Mouse (Mus musculus) heart, adult 2 months (tissue): Measurements from ENCODE around the gene Gm49318. TPM values are rescaled to one million over a fixed set of nuclear protein-coding genes. Genes with fewer than 3 reads are reported as not detected.
"Not testable (repeated sequence)": the region's sequence is repeated elsewhere in the genome, so short reads cannot be mapped to it uniquely, and the experiment has no call there.

ENCODE experiments used
- DNase-seq, 2 experiments: peaks; one replicate each; pipeline ENCODE4 v3.0.0; 2021
- H3K27ac ChIP-seq: fragments of 200-600 bp; 2 replicates; pipeline ENCODE4 v1.8.1; 2022
- H3K27me3 ChIP-seq: fragments of 200-500 bp; 2 replicates; pipeline ENCODE4 v1.6.1; 2012; ENCODE audit warnings: mild to moderate bottlenecking, low read length, inconsistent platforms, mixed read lengths; ENCODE audit not compliant: control insufficient read depth, insufficient read depth
- H3K36me3 ChIP-seq: fragments of 200-500 bp; 2 replicates; pipeline ENCODE4 v1.6.1; 2012; ENCODE audit warnings: low read length, inconsistent platforms; ENCODE audit not compliant: control insufficient read depth, insufficient read depth
- H3K4me1 ChIP-seq: fragments of 200-500 bp; 2 replicates; pipeline ENCODE4 v1.6.1; 2011; ENCODE audit warnings: low read length; ENCODE audit not compliant: control insufficient read depth, insufficient read depth
- H3K4me3 ChIP-seq: fragments of 200-600 bp; 2 replicates; pipeline ENCODE4 v1.8.1; 2022
- H3K79me2 ChIP-seq: fragments of 200-500 bp; replicated peaks from 2 replicates; pipeline ENCODE4 v1.6.1; 2012; ENCODE audit warnings: mild to moderate bottlenecking, inconsistent platforms, low read length, moderate library complexity, mixed read lengths; ENCODE audit not compliant: control insufficient read depth, insufficient read depth
- H3K9ac ChIP-seq: fragments of 200-500 bp; 2 replicates; pipeline ENCODE4 v1.6.1; 2012; ENCODE audit warnings: low read depth, mild to moderate bottlenecking, control low read depth, inconsistent platforms, low read length, mixed read lengths
- CTCF ChIP-seq: fragments of 200-600 bp; IDR thresholded peaks from 2 replicates; pipeline ENCODE4 v1.8.1; 2022; ENCODE audit warnings: antibody characterized with exemption, mild to moderate bottlenecking, moderate library complexity
- EP300 ChIP-seq: fragments of 200-500 bp; IDR thresholded peaks from 2 replicates; pipeline ENCODE4 v1.6.1; 2011; ENCODE audit warnings: low read depth, low read length, control low read depth; ENCODE audit not compliant: insufficient read depth
- POLR2A ChIP-seq: fragments of 200-500 bp; IDR thresholded peaks from 2 replicates; pipeline ENCODE4 v1.6.1; 2011; ENCODE audit warnings: mild to moderate bottlenecking, low read depth, low read length, control low read depth; ENCODE audit not compliant: insufficient read depth
- WGBS: fragments of 180-500 bp; shearing (Covaris S2); methylation state at CpG from one replicate; pipeline ENCODE4 v1.1.7; 2018; 5-methylcytosine and 5-hydroxymethylcytosine counted together
- intact Hi-C: fragments of 180-260 bp; cut with DNase I; formaldehyde crosslinking; loops from one replicate; pipeline ENCODE4 v1.15.1; 2025
- polyA plus RNA-seq: library from polyadenylated mRNA; depleted of rRNA; stranded (reverse); fragments of >200 nt; gene quantifications from 2 replicates; pipeline ENCODE4 v1.2.3, GENCODE M21; 2012
- total RNA-seq, 2 experiments: library from RNA; stranded (reverse); gene quantifications; 2 replicates each; pipeline ENCODE4 v1.2.3; 2021

Gene Gm49318
- total and polyA plus RNA-seq, 3 experiments, result 0.52 TPM; not detected in 2

DNA sequence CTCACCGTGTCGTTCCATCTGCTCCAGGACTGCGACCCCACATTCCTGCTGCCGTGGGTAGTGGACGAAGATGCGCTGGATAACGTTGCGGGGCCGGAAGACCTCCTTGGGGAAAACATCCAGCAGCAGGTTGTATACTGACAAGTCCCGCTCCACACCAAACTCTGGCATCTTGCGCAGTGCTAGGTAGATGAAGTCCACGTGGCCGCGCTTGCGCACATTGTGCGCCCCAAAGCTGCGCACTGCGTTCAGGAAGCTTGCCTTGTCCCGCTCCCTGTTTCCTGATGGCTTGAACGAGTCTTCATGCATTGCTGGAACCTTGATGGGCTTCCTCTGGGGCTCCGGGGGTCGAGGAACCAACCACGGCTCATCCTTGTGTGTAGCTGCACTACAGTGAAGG, 5.2 kb upstream of the Gm49318 start:
- Histone ChIP-seq H3K79me2 (no peaks in the 10 kb centered on the region), H3K4me1 (peaks cover 2% of the 10 kb centered on the region; the same call in 1 of the 2 replicates), H3K9ac (no peak overlapping the region), H3K27me3 (no peaks in the 10 kb centered on the region), H3K27ac (no peak overlapping the region), H3K36me3 (no peaks in the 10 kb centered on the region), H3K4me3 (no peak overlapping the region)
- intact Hi-C loops, result loop anchor here (10.0 kb wide), 1 partner anchor 149 kb away; the partner anchor contains the start of gene Zfp809
- WGBS, result 93% methylated on average over 23 of the region's 23 CpGs
- DNase-seq, result no peak
- no peak for TF ChIP-seq CTCF
- TF ChIP-seq EP300, result no peak
- no peak for TF ChIP-seq POLR2A

DNA sequence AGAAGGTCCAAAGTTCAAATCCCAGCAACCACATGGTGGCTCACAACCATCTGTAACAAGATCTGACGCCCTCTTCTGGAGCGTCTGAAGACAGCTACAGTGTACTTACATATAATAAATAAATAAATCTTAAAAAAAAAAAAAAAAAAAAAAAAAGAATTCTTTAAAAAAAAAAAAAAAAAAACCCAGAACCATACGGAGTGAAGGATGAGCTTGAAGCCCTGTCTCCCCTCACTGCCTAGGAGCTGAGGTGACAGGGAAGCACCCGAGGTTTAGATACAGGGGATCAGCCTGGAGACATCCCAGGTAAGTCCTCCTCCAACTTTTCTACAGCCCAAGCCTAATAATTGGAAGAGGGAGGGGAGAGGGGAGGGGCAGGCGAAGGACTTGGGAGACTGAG, 4.7 kb upstream of the Gm49318 start:
- not testable (repeated sequence) for DNase-seq, H3K79me2 ChIP-seq, H3K27me3 ChIP-seq, H3K9ac ChIP-seq, H3K4me3 ChIP-seq, H3K4me1 ChIP-seq, H3K36me3 ChIP-seq, H3K27ac ChIP-seq
- intact Hi-C loops, result loop anchor here (10.0 kb wide), 1 partner anchor 149 kb away; the partner anchor contains the start of gene Zfp809
- 72% methylated on average over 5 of the region's 5 CpGs for WGBS

DNA sequence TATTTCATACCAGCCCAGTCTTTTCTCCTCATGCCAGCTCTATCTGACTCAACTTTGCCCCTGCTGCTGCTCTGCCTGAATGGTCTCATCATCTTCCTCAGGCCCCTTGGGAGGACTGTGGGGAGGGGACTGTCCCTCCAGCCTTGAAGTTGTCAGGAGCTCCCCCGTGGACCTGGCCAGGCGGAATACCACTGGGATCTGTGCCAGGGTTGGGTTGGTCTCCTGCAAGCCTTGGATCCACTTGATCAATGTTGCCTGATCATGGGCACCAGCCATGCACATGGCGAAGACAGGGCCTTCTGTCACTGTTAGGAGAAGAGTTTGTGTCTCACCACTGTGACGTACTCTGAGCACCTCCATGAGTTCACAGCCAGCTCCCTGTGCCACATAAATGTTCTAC, 1.2 kb upstream of the Gm49318 start:
- Histone ChIP-seq H3K9ac (no peak overlapping the region), H3K4me1 (peaks cover 3% of the 10 kb centered on the region), H3K27ac (no peak overlapping the region), H3K36me3 (no peaks in the 10 kb centered on the region), H3K4me3 (no peak overlapping the region), H3K79me2 (no peaks in the 10 kb centered on the region), H3K27me3 (no peaks in the 10 kb centered on the region)
- intact Hi-C loops, result loop anchor here (5.0 to 10.0 kb wide), 2 partner anchors 70 to 153 kb away; partner anchors contain the start of genes Ccdc151, Prkcsh and Zfp809
- DNase-seq, result no peak
- 80% methylated on average over 4 of the region's 4 CpGs for WGBS
- TF ChIP-seq CTCF, result no peak
- TF ChIP-seq POLR2A, result no peak
- TF ChIP-seq EP300, result no peak

DNA sequence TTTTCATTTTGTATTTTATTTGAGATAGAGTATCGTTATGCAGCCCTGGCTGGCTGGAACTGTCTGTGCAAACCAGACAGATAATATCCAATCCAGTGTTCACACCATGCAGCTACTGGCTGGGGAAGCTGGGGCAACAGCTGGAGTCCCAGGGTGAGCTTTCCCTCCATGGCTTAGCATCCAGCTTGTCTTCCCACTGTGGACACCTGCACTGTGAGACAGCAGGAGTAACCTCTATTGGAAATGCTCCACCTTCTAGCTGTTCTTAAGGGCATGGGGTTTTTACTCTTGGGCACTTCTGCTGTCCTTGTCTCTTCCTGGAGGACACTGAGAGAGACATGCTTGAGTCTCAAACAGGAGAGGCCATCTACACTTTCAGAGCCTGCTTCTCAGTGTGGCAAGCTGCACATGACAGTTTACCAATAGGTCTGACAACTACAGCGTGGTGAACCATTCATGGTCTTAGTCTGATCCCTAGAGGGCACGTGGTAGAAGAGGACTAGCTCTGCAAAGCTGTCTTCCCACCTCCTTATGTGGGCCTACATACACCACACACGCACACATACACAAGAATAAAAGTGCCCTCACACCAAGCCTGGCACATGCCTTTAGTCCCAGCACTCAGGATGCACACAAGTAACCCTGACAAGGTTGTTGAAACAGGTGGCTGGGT, 1.0 kb downstream of the Gm49318 start:
- no peak for DNase-seq
- H3K36me3 ChIP-seq, result no peaks in the 10 kb centered on the region
- H3K4me3 ChIP-seq, result peak overlapping the region; percentile 94
- TF ChIP-seq CTCF, result no peak
- no peak for TF ChIP-seq EP300
- no peak for TF ChIP-seq POLR2A
- H3K79me2 ChIP-seq, result no peaks in the 10 kb centered on the region
- 52% methylated on average over 4 of the region's 4 CpGs for WGBS
- peaks cover 3% of the 10 kb centered on the region for H3K4me1 ChIP-seq
- intact Hi-C loops, result loop anchor here (2.0 to 10.0 kb wide), 6 partner anchors 15 to 345 kb away; partner anchors contain the start of genes 9530077C05Rik, Ccdc151, Ecsit and Elof1
- H3K9ac ChIP-seq, result no peak overlapping the region
- H3K27me3 ChIP-seq, result no peaks in the 10 kb centered on the region
- peak overlapping the region; percentile 97; the same call in 1 of the 2 replicates for H3K27ac ChIP-seq

DNA sequence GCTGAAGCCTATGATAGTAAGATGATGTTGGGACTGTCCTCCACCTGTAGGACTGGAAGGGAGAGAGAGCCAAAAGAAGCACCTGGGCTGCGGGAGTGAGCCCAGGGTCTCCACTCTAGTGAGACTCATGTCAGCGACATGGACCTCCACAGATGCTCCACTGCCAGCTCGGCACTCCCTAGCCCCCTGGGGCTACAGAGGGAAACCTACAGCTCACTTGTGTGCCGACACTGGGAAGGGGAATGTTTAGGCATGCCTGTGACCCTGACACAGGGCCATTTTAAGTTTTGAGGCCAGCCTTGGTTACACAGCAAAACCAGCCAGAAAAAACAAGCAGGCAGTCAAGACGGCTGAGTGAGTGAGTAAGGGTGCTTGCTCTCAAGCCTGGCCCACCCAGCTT, 3.9 kb downstream of the Gm49318 start:
- no peak for TF ChIP-seq CTCF
- no peak for TF ChIP-seq EP300
- no peak for TF ChIP-seq POLR2A
- no peaks in the 10 kb centered on the region for H3K36me3 ChIP-seq
- no peak overlapping the region for H3K9ac ChIP-seq
- intact Hi-C loops, result loop anchor here (1.0 to 10.0 kb wide), 2 partner anchors 76 to 348 kb away; partner anchors contain the start of gene 9530077C05Rik
- H3K27me3 ChIP-seq, result no peaks in the 10 kb centered on the region
- no peaks in the 10 kb centered on the region for H3K79me2 ChIP-seq
- 83% methylated on average over 5 of the region's 5 CpGs for WGBS
- peaks cover 3% of the 10 kb centered on the region for H3K4me1 ChIP-seq
- no peak overlapping the region for H3K27ac ChIP-seq
- DNase-seq, result no peak
- H3K4me3 ChIP-seq, result no peak overlapping the region

DNA sequence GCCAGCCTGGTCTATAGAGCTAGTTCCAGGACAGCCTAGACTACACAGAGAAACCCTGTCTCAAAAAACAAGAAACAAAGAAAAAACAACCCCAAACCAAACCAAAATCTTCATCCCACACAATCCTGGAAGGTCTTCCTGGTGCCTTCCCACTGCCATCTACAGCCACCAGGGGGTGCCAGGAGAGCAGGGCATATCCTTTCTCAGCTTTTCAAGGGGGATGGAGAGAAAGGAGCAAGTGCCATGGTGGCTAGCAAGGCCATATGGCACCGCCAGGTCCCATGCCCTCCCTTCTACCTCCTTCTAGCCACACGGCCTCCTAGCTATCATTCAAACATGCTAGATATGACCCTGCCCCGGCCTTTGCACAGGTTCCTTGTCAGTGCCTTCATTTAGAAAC, 4.6 kb downstream of the Gm49318 start:
- Histone ChIP-seq H3K79me2 (no peaks in the 10 kb centered on the region), H3K27ac (no peak overlapping the region), H3K9ac (no peak overlapping the region), H3K4me3 (no peak overlapping the region), H3K4me1 (peaks cover 1% of the 10 kb centered on the region; the same call in 1 of the 2 replicates), H3K27me3 (no peaks in the 10 kb centered on the region), H3K36me3 (no peaks in the 10 kb centered on the region)
- intact Hi-C loops, result loop anchor here (10.0 kb wide), 1 partner anchor 348 kb away; the partner anchor contains the start of gene 9530077C05Rik
- TF ChIP-seq EP300, result peak; percentile 57; the same call in 1 of the 2 replicates
- peak; percentile 89 for TF ChIP-seq CTCF
- TF ChIP-seq POLR2A, result no peak
- WGBS, result 73% methylated on average over 3 of the region's 3 CpGs
- peak; percentile 36 to 67 for DNase-seq
